Mouse (Mus musculus): Measurements from ENCODE around the gene Taar7e.
A peak's percentile ranks its signal among the peaks of the same experiment; 100 is the strongest.
"Not testable (repeated sequence)": the region's sequence is repeated elsewhere in the genome, so short reads cannot be mapped to it uniquely, and the experiment has no call there.

The Taar7e gene

GRCm38 (mm10) chr10:24037314-24037713 is at the start of gene Taar7e:
Gene Taar7e (plus strand): TSS chr10:24037614.
- no peak for DNase-seq (ENCODE audit: low read depth, low spot score)

GRCm38 (mm10) chr10:23993381-23993780 is 44.0 kb upstream of the Taar7e start, which contains the start of gene Taar7a:
Gene Taar7a (minus strand): TSS chr10:23993481.
- no peak for DNase-seq (ENCODE audit: low read depth, low spot score)

DNA sequence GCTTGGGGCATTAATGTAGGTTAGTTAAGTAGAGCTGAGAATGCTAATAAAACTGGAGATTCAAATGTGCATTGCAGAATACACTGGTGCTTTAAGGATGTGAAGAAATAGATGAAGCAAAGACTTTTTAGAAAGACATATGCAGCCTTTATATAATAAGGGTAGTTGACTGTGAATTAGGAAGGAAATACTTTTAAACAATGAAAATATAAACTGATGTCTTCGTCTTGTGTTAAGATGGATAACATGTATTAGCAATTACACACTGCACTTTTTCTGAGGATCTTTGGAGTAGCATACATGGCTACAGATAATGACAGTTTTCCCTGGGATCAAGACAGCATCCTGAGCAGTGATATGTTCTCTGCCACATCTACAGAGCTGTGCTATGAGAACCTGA is 37.8 kb upstream of the Taar7e start, which contains the start of gene Taar7b:
Taar7b (plus strand) TSS at position 301 of the 400 bp plus-strand sequence.
- DNase-seq (ENCODE audit: low read depth, low spot score), result no peak

- no peak for DNase-seq (ENCODE audit: low read depth, low spot score)
These were observed 31.0 kb upstream of the Taar7e start for GRCm38 (mm10) chr10:24006442-24006841.

- no peak for DNase-seq (ENCODE audit: low read depth, low spot score)
These were observed 30.4 kb upstream of the Taar7e start for GRCm38 (mm10) chr10:24007034-24007433.

- no peak for DNase-seq (ENCODE audit: low read depth, low spot score)
These were observed 29.3 kb upstream of the Taar7e start for GRCm38 (mm10) chr10:24008143-24008542.

DNA sequence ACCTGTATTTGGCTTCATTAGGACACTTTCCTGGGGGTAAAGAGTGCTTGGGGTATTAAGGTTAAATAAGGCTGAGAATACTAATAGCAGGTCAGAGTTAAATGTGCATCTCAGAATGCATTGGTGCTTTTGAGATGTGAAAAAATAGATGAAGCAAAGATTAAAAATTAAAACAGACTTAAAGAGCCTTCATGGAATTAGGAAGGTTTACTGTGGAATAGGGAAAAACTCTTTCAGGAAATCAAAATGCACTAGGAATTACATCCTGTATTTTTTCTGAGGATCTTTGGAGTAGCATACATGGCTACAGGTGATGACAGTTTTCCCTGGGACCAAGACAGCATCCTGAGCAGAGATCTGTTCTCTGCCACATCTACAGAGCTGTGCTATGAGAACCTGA is 10.5 kb upstream of the Taar7e start, which contains the start of gene Taar7d:
Taar7d (plus strand) TSS at position 301 of the 400 bp plus-strand sequence.
- no peak for DNase-seq (ENCODE audit: low read depth, low spot score)

DNA sequence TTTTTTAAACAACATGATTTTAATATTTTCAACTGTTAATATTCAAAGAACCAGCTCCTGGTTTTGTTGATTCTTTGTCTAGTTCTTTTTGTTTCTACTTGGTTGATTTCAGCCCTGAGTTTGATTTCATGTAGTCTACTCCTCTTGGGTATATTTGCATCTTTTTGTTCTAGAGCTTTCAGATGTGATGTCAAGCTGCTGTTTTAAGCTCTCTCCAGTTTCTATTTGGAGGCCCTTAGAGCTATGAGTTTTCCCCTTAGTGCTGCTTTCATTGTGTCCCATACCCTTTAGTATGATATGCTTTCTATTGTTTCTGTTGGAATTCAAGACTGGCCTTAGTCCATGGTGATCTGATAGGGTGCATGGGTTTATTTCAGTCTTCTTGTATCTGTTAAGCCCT is 6.1 kb upstream of the Taar7e start:
- DNase-seq (ENCODE audit: low read depth, low spot score), result no peak

- peak; percentile 33 for DNase-seq (ENCODE audit: low read depth, low spot score)
These were observed 2.9 kb downstream of the Taar7e start for GRCm38 (mm10) chr10:24040120-24040869.

GRCm38 (mm10) chr10:24049210-24049609 is 11.8 kb downstream of the Taar7e start, which contains the start of gene Taar7f:
Gene Taar7f (plus strand): TSS chr10:24049510.
- no peak for DNase-seq (ENCODE audit: low read depth, low spot score)

- DNase-seq (ENCODE audit: low read depth, low spot score), result no peak
These were observed 14.6 kb downstream of the Taar7e start for GRCm38 (mm10) chr10:24052039-24052438.

DNA sequence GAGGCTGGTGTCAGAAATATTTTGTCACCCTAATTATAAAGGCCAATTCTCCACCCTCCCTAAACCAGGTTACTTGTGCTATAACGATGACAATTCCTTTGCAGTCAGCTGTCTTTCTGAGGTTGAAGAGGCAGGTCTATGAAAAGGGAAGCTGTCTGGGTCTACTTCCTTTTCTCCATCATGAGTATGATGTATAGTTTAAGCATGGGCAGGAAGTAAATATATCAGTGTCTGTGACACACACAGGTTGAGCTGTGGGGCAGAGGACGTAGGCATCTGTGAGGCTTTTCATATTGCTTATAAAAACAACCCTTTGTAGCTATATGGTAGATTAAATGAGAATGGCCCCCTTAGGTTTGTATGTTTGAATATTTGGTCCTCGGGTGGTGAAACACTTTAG is 21.6 kb downstream of the Taar7e start:
- peak; percentile 15 for DNase-seq (ENCODE audit: low read depth, low spot score)

DNA sequence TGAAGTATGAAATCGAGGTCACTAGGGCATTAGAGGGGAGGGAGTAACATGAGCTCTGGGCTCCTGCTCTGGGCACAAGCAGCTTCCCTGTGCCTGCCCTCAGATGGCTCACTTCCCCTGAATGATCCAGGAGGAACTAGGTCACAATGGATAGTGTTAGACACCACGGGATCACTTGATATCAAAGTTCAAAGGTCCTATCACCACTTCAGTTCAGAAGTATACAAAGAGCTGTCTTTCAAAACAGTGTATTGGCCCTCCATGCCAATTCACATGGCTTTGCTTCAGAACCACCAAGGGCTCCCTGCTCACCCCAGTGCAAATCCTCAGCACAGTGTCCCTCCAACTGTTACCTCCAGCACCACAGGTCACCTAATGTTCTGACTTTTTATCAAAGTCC is 37.3 kb downstream of the Taar7e start:
- DNase-seq (ENCODE audit: low read depth, low spot score), result not testable (repeated sequence)

- not testable (repeated sequence) for DNase-seq (ENCODE audit: low read depth, low spot score)
These were observed 38.8 kb downstream of the Taar7e start, which contains the start of gene Taar8a for GRCm38 (mm10) chr10:24076200-24076599. Gene Taar8a (plus strand): TSS chr10:24076500.

- peak; percentile 53 for DNase-seq (ENCODE audit: low read depth, low spot score)
These were observed 42.8 kb downstream of the Taar7e start for GRCm38 (mm10) chr10:24080166-24080565.

- no peak for DNase-seq (ENCODE audit: low read depth, low spot score)
These were observed 48.5 kb downstream of the Taar7e start for GRCm38 (mm10) chr10:24085936-24086335.

DNA sequence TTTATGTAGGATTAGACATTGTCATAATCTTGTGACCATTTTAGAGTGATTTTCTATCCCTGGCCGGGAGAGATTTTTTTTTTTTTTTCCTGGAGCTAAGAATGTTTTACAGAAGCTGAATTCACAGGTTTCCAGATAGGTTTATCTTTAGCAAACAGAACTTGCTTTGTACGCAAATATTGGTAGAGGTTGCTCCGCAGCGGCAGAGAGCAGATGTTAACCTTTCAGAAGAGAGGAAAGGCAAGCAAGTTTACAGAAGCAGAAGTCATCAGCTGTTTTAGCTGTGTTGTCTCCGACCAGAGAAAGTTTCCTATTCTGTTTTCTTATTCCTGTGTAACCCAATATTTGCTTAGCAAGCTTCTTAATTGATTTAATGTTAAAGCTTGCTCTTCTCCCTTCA is 49.1 kb downstream of the Taar7e start:
- DNase-seq (ENCODE audit: low read depth, low spot score), result no peak

- no peak for DNase-seq (ENCODE audit: low read depth, low spot score)
These were observed 49.8 kb downstream of the Taar7e start for GRCm38 (mm10) chr10:24087168-24087567.
